Mouse (Mus musculus) adrenal gland, postnatal 10 days (tissue): ENCODE data around the gene Atp1a3. TPM values are rescaled to one million over a fixed set of nuclear protein-coding genes. Genes with fewer than 3 reads are reported as not detected.

Experiments
- DNase-seq: peaks from one replicate; pipeline ENCODE4 v3.0.0; 2021; ENCODE audit warnings: mixed read lengths
- total RNA-seq, 2 experiments: library from RNA; stranded (reverse); gene quantifications; 2 replicates each; pipeline ENCODE4 v1.2.3; 2021

Atp1a3 gene
- total RNA-seq, 2 experiments from 2014 or later: 26.2 to 42.2 TPM

DNA sequence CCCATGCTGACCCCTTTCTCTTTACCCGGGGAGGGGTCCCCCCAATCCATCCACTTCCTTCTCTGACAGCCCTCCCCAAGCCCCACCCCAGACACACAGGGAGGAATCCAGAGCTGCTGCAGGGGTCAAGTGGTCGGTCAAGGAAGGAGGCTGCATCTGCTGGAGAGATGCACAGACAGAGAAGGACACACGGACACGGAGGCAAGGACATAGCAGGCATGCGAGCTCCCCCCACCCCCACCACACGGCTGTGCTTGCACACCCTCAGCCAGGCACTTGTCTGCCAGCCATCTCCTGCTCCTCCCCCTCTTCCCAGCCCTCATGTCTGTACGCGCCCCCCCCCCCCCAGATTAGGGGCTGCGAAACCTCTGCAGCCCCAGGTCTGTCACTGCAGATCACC lies 952 bp downstream of the Atp1a3 start:
- no peak for DNase-seq

- DNase-seq: no peak
These were observed 1.9 kb downstream of the Atp1a3 start for GRCm38 (mm10) chr7:25003820-25004388.

- DNase-seq: no peak
These were observed 2.5 kb downstream of the Atp1a3 start for GRCm38 (mm10) chr7:25003291-25003690.

DNA sequence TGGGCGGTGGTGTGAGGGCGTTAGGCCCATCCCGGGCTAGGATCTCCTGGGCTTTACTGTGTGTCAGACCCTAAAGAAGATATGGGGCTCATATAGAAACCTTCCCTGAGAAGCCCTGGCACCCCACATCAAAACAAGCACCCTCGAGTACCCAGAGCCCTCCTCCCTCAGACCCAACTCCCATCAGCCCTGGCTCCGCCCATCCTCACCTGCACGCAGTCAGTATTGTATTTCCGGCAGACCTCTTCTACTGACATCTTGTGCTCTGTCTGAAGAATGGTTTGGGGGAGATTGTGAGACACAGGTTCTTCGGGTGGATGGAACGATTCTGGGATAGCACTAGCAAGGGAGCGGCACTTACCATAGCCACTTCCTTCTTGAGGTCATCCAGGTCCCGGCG lies 5.0 kb downstream of the Atp1a3 start:
- no peak for DNase-seq

DNA sequence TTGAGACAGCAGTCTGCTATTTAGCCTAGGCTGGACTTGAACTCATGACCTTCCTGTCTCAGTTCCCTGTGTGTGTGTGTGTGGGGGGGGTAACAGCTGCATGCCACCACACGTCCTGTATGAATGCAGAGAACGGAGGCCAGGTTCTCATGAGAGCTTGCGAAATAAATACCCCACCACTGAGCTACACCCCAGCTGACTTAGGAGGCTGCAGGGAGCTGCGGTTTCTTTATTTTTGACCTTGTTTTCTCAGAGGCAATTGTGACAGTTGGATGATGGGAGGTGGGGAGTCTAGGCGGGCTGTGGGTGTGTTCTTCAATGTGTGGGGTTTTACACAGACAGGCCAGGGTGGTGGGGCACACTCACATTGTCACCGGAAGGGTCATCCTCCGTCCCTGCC lies 5.5 kb downstream of the Atp1a3 start:
- no peak for DNase-seq

- no peak for DNase-seq
These were observed 12.7 kb downstream of the Atp1a3 start for GRCm38 (mm10) chr7:24993081-24993480.

GRCm38 (mm10) chr7:24990478-24990877 lies 15.3 kb downstream of the Atp1a3 start:
- DNase-seq: no peak

- peak; percentile 63 for DNase-seq
These were observed 17.8 kb downstream of the Atp1a3 start for GRCm38 (mm10) chr7:24987941-24988340.

- DNase-seq: no peak
These were observed 20.0 kb downstream of the Atp1a3 start for GRCm38 (mm10) chr7:24985799-24986198.

DNA sequence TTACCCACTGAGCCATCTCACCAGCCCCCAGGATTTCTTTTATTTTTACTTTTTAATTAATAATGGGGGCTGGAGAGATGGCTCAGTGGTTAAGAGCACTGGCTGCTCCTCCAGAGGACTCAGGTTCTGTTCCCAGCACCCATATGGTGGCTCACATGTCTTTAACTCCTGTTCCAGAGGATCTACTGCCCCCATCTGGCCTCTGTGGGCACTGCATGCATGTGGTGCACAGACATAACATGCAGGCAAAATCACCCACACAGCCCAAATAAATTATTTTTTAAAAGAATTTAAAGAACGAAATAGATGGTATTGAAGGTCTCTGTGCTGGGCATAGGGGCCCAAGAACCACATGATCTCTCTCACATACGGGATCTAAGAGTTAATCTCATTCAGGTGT lies 21.5 kb downstream of the Atp1a3 start:
- no peak for DNase-seq

GRCm38 (mm10) chr7:24983396-24983795 lies 22.4 kb downstream of the Atp1a3 start:
- DNase-seq: no peak

- DNase-seq: no peak
These were observed 25.3 kb downstream of the Atp1a3 start for GRCm38 (mm10) chr7:24980439-24980838.

GRCm38 (mm10) chr7:24978781-24979180 lies 27.0 kb downstream of the Atp1a3 start:
- DNase-seq: no peak

- DNase-seq: peak; percentile 42
These were observed 30.7 kb downstream of the Atp1a3 start for GRCm38 (mm10) chr7:24974893-24975595.

DNA sequence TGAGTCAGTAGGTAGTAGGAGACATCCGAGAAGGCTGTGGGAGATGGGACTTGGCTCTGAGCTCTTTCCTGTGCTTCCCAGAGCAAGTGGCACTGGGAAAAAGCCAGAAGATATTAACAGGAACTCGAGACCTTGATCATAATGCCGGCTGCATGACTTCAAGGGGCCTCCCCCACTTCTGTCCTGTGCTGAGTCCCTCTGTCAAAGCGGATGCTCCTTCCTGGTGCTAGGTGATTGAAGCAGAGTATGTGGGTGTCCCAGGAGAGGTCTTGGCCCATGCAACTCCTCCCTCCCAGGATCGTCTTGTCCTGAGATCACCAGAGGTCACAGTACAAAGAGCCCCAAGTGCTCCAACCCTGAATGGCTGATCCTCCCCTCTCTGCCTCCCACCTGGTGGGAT lies 31.9 kb downstream of the Atp1a3 start:
- no peak for DNase-seq

GRCm38 (mm10) chr7:24973208-24973607 lies 32.5 kb downstream of the Atp1a3 start:
- no peak for DNase-seq

GRCm38 (mm10) chr7:24971972-24972893 lies 33.5 kb downstream of the Atp1a3 start, which contains the start of gene Rabac1:
Gene Rabac1, minus strand, starts transcription at chr7:24972754.
- DNase-seq: peak; percentile 93

- peak; percentile 52 for DNase-seq
These were observed 34.3 kb downstream of the Atp1a3 start for GRCm38 (mm10) chr7:24971261-24971971.

DNA sequence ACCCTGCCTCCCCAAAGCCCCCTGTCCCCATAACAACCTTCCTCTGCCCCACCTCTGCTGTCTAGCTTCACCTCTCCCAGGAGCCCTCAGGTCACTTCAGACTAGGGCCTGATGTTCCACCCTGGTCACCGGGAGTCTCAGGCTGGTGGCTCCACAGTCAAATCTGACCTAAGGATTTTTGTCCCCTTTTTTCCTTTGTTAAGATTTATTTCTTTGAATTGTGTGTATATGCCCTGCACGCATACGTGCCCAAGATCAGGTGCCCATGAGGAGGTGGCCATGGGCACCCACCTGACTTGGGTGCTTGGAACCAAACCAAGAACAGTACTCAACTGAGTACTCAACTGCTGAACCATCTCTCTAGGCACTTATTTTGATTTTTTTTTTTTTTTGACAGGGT lies 35.4 kb downstream of the Atp1a3 start:
- no peak for DNase-seq

- no peak for DNase-seq
These were observed 36.0 kb downstream of the Atp1a3 start for GRCm38 (mm10) chr7:24969805-24970204.

GRCm38 (mm10) chr7:24968463-24968862 lies 37.3 kb downstream of the Atp1a3 start:
- no peak for DNase-seq

- no peak for DNase-seq
These were observed 37.8 kb downstream of the Atp1a3 start for GRCm38 (mm10) chr7:24967966-24968365.
